Mouse (Mus musculus): ENCODE data around the gene 6430531B16Rik. TPM values are rescaled to one million over a fixed set of nuclear protein-coding genes. Genes with fewer than 3 reads are reported as not detected.

Gene 6430531B16Rik
- polyA plus RNA-seq, 1 experiment from 2014 or later: not detected

DNA sequence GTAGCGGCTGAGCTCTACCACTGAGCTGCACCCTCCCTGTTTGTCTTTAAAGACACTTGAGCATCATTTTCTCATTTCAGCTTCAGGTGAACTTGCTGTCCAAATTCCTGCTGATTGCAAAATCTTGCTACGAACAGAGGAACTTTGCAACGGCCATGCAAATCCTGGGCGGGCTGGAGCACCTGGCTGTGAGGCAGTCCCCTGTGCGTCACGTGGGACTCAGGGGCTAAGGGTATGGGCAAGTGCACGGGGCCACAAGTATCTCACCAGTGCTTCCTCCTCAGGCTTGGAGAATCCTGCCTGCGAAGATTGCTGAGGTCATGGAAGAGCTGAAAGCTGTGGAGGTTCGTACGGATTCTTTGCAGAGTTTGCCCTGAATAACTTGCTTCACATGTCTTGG lies 41.9 kb downstream of the 6430531B16Rik start:
- Histone ChIP-seq H3K27ac (no peak overlapping the region), H3K4me2 (no peak overlapping the region), H3K27me3 (peaks cover 34% of the 10 kb centered on the region), H3K9ac (no peak overlapping the region), H3K4me1 (replicated peaks) (no peaks in the 10 kb centered on the region), H3K36me3 (no peaks in the 10 kb centered on the region), H3K9me3 (replicated peaks) (no peaks in the 10 kb centered on the region), H3K4me3 (no peak overlapping the region)
- WGBS: 76% methylated on average over 10 of the region's 10 CpGs
- no peak for ATAC-seq (replicated peaks; ENCODE audit: insufficient number of reproducible peaks, insufficient read depth, low FRiP score, low read depth)

DNA sequence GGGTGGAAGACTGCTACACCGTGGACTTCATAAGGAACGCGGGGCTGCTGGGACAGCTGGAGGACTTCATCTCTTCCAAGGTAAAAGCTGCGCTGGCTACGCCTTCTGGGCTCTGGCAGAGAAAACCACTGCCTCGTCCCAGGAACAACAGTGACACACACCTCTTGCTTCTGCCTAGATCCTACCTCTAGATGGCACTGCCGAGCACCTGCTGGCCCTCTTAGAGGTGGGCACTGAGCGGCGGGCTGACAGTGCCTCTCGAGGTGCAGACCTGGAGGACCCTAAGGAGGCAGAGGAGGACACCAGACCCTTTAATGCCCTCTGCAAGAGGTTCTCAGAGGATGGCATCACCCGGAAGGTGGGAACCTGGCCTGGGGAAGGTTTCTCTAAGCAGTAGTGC lies 47.8 kb downstream of the 6430531B16Rik start:
- Histone ChIP-seq H3K9me3 (replicated peaks) (no peaks in the 10 kb centered on the region), H3K4me3 (no peak overlapping the region), H3K4me1 (replicated peaks) (no peaks in the 10 kb centered on the region), H3K36me3 (no peaks in the 10 kb centered on the region), H3K27ac (no peak overlapping the region), H3K27me3 (peaks cover 4% of the 10 kb centered on the region), H3K4me2 (no peak overlapping the region), H3K9ac (no peak overlapping the region)
- 0 out of 2 replicates have a peak, but pooled peaks have one; percentile 19 for ATAC-seq (replicated peaks; ENCODE audit: insufficient number of reproducible peaks, insufficient read depth, low FRiP score, low read depth)
- 22% methylated on average over 11 of the region's 11 CpGs for WGBS

MicroRNA genes within 50 kb of the gene (microRNA counts, 519-probe panel; counts per million panel counts)
- 2,006 counts per million, percentile 23 among the panel's probes with 10 or more counts for microRNA mmu-miR-202-3p
- microRNA mmu-miR-202-5p: 2,540 counts per million, percentile 54 among the panel's probes with 10 or more counts

Small RNA genes within 50 kb of the gene (microRNA-seq; reads per million reads assigned to microRNA genes)
- gene Mir202 (not detected), gene Mir7062 (not detected), gene mmu-mir-7686 (not detected)

Other genes starting within 250 kb of the 6430531B16Rik start
- 0.81 TPM in 1 of 2 replicates, not detected in the other for gene Adgra1, start 144.6 kb downstream of the 6430531B16Rik start, polyA plus RNA-seq (2015; fragmentation: Nextera tagmentation; extraction: Ambion mirVana)
- gene Kndc1, start 84.1 kb downstream of the 6430531B16Rik start, polyA plus RNA-seq (2015; fragmentation: Nextera tagmentation; extraction: Ambion mirVana): 0.11 and 0.68 TPM in 2 replicates
- 0.60 TPM in 1 of 2 replicates, not detected in the other for gene Utf1, start 35.0 kb downstream of the 6430531B16Rik start, polyA plus RNA-seq (2015; fragmentation: Nextera tagmentation; extraction: Ambion mirVana)
- gene Adam8, start 13.8 kb upstream of the 6430531B16Rik start, polyA plus RNA-seq (2015; fragmentation: Nextera tagmentation; extraction: Ambion mirVana): 1.3 and 3.1 TPM in 2 replicates
- 27.6 and 32.0 TPM in 2 replicates for gene Zfp511, start 57.6 kb upstream of the 6430531B16Rik start, polyA plus RNA-seq (2015; fragmentation: Nextera tagmentation; extraction: Ambion mirVana)
- gene Tubgcp2, start 57.9 kb upstream of the 6430531B16Rik start, polyA plus RNA-seq (2015; fragmentation: Nextera tagmentation; extraction: Ambion mirVana): 27.4 and 37.0 TPM in 2 replicates
- not detected in 2 replicates for gene Msx3, start 70.3 kb upstream of the 6430531B16Rik start, polyA plus RNA-seq (2015; fragmentation: Nextera tagmentation; extraction: Ambion mirVana)
- 0.45 and 0.67 TPM in 2 replicates for gene Caly, start 103.8 kb upstream of the 6430531B16Rik start, polyA plus RNA-seq (2015; fragmentation: Nextera tagmentation; extraction: Ambion mirVana)
- gene Prap1, start 114.6 kb upstream of the 6430531B16Rik start, polyA plus RNA-seq (2015; fragmentation: Nextera tagmentation; extraction: Ambion mirVana): 0.29 TPM in 1 of 2 replicates, not detected in the other
- gene Fuom, start 123.7 kb upstream of the 6430531B16Rik start, polyA plus RNA-seq (2015; fragmentation: Nextera tagmentation; extraction: Ambion mirVana): 79.5 and 107 TPM in 2 replicates
- 11.1 and 11.7 TPM in 2 replicates for gene Paox, start 137.0 kb upstream of the 6430531B16Rik start, polyA plus RNA-seq (2015; fragmentation: Nextera tagmentation; extraction: Ambion mirVana)
- 192 and 217 TPM in 2 replicates for gene Echs1, start 137.7 kb upstream of the 6430531B16Rik start, polyA plus RNA-seq (2015; fragmentation: Nextera tagmentation; extraction: Ambion mirVana)
- gene Mtg1, start 158.8 kb upstream of the 6430531B16Rik start, polyA plus RNA-seq (2015; fragmentation: Nextera tagmentation; extraction: Ambion mirVana): 27.8 and 33.4 TPM in 2 replicates
- gene Sprn, start 176.1 kb upstream of the 6430531B16Rik start, polyA plus RNA-seq (2015; fragmentation: Nextera tagmentation; extraction: Ambion mirVana): 0.05 and 0.36 TPM in 2 replicates
- not detected in 2 replicates for gene Olfr522, start 186.0 kb upstream of the 6430531B16Rik start, polyA plus RNA-seq (2015; fragmentation: Nextera tagmentation; extraction: Ambion mirVana)
- gene Olfr523, start 194.5 kb upstream of the 6430531B16Rik start, polyA plus RNA-seq (2015; fragmentation: Nextera tagmentation; extraction: Ambion mirVana): not detected in 2 replicates
- 0.06 and 0.42 TPM in 2 replicates for gene Olfr524, start 227.2 kb upstream of the 6430531B16Rik start, polyA plus RNA-seq (2015; fragmentation: Nextera tagmentation; extraction: Ambion mirVana)
- gene Cd163l1, start 239.5 kb upstream of the 6430531B16Rik start, polyA plus RNA-seq (2015; fragmentation: Nextera tagmentation; extraction: Ambion mirVana): 0.87 and 8.2 TPM in 2 replicates